Mouse (Mus musculus) E14TG2a.4 (cell line): ENCODE measurements around the gene Cox8a.

Experiments used
- H3K27me3 ChIP-seq: 2 replicates; pipeline ENCODE4 v1.6.1; 2014; ENCODE audit warnings: low read length, control low read depth; ENCODE audit not compliant: insufficient read depth
- H3K36me3 ChIP-seq: 2 replicates; pipeline ENCODE4 v1.6.1; 2014; ENCODE audit warnings: low read length, control low read depth; ENCODE audit not compliant: insufficient read depth
- H3K4me1 ChIP-seq: replicated peaks from 2 replicates; pipeline ENCODE4 v1.6.1; 2014; ENCODE audit warnings: low read depth, low read length, control low read depth
- H3K4me3 ChIP-seq: replicated peaks from 2 replicates; pipeline ENCODE4 v1.5.1; 2014; ENCODE audit warnings: mild to moderate bottlenecking, low read length
- H3K9me3 ChIP-seq: 2 replicates; pipeline ENCODE4 v1.6.1; 2014; ENCODE audit warnings: low read length, control low read depth
- CTCF ChIP-seq: conservative IDR thresholded peaks from 2 replicates; pipeline ENCODE4 v1.5.1; 2014; ENCODE audit warnings: low read length
- NANOG ChIP-seq: IDR thresholded peaks from 2 replicates; pipeline ENCODE4 v1.6.1; 2014; ENCODE audit warnings: borderline replicate concordance, low read length, mixed read lengths
- POU5F1 ChIP-seq: IDR thresholded peaks from 2 replicates; pipeline ENCODE4 v1.6.1; 2014; ENCODE audit warnings: low read length, borderline replicate concordance

Cox8a gene

DNA sequence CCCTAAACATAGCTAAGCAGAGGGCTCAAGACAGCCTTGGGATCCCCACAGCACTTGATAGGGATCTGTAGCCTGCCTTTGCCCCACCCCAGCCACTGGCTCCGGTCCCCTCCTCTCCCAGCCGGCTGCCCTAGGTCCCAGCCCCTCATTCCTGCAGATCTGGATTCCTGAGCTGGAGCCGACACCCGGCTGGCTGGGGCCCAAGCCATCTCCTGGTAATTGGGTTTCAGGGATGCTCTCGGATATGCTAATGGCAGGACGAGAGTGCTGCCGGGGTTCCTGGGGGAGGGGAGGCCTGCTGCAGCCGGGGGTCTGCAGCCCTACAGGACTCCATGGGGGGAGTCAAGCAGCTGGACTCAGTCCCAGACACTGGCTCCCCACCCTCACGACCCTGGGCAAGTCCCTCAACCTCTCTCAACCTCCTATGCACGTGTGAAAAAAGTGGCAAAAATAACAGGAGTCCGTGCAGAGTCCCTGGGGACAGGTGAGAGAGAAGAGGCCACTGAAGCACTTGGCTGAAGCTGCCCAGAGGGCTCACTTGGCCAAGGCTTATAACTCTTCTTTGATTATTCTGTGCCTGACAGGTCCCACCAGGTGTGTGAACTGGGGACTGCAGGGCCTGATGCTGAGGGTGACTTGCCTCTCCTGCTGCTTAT, 41.2 kb downstream of the Cox8a start:
- no peak for TF ChIP-seq NANOG
- TF ChIP-seq POU5F1, result no peak
- TF ChIP-seq CTCF, result no peak
- Histone ChIP-seq H3K4me3 (peak overlapping the region; percentile 29), H3K9me3 (no peaks in the 10 kb centered on the region)

DNA sequence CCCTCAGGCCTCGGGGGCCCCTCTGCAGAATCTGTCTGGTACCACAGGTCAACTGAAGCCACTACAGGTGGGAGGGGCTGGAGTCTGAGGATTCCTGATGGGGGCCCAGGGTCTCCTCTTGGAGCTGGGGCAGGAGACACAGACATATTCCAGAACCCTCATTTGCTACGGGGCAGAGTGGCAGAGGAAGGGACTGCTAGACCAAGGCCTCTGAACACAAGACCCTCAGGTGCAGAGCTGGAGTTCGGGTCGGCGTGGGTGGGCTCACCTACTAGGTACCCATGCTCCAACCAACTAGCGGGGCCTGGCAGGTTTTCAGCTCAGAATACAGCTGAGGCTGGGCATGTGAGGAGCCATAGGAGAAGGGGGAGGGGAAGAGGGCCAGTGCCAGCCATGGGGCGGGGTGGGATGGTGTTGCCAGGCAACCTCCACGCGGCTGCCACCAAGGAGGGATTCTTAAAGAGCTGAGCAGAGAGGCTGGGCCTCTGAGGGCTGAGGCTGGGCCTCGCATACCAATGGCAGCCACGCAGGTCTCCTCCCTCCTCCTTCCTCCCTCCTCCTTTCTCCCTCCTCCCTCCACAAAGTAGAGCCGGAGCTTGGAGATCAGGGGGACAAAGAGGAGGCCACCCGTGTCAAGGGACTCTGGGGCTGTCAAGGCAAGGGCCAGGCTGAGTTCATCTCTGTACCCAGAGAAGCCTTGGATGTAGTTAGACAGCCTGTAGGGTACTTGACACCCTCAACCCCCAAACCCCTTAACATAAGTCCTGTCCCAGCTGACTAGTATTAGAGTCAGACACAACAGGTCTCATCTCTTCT, 45.2 kb downstream of the Cox8a start:
- no peaks in the 10 kb centered on the region for H3K36me3 ChIP-seq
- TF ChIP-seq POU5F1 (no peak), CTCF (no peak), NANOG (no peak)
- H3K27me3 ChIP-seq, result peaks cover 42% of the 10 kb centered on the region
- H3K9me3 ChIP-seq, result no peaks in the 10 kb centered on the region
- H3K4me1 ChIP-seq, result peaks cover 63% of the 10 kb centered on the region
- H3K4me3 ChIP-seq, result 0 out of 2 replicates have a peak overlapping the region, but pooled peaks have one; percentile 10

More for the DNA sequence above, 41.2 kb downstream of the Cox8a start:
- Histone ChIP-seq H3K36me3 (no peaks in the 10 kb centered on the region), H3K27me3 (peaks cover 46% of the 10 kb centered on the region), H3K4me1 (peaks cover 73% of the 10 kb centered on the region)

DNA sequence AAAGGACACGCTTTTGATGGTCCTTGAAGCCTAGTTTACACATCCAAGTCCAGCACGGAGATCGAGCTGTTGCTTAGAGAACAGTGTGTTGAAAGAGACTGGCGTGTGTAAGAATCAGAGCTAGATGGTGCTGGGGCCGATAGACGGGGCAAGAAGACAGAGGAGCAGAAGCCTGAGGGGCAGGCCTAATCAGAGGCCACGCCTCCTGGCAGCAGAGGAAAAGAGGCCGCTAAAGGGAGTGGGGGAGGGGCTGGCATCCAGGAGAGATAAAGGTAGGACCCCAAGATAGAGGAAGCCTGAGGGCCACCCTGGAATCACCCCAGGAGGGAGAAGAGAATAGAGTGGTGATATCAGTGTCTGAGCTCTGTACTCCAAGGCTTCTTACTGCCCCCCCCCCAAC, 46.0 kb downstream of the Cox8a start:
- H3K36me3 ChIP-seq, result no peaks in the 10 kb centered on the region
- TF ChIP-seq CTCF (no peak), POU5F1 (no peak), NANOG (no peak)
- H3K9me3 ChIP-seq, result no peaks in the 10 kb centered on the region
- peaks cover 47% of the 10 kb centered on the region for H3K27me3 ChIP-seq
- H3K4me3 ChIP-seq, result peak overlapping the region; percentile 5; the same call in 1 of the 2 replicates
- H3K4me1 ChIP-seq, result peaks cover 66% of the 10 kb centered on the region

DNA sequence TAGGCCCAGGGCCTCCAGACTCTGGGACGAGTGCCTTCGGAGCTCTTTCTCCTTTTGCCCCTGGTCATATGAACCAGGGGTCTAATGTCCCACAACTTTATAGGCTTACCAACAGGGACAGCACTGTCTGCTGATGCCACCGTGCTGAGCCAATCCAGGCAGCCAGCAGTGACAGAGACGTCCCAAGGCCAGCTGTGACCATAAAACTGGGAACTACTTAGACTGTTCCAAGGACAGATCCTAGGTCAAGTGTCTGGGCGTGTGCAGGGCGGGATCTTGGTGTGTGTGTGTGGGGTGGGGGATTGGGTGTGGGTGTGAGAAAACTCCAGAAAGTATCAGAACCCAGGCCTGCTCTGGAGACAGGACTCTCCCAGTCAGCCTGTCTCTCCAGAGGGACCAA, 46.5 kb downstream of the Cox8a start:
- H3K27me3 ChIP-seq, result peaks cover 50% of the 10 kb centered on the region
- H3K4me3 ChIP-seq, result peak overlapping the region; percentile 5; the same call in 1 of the 2 replicates
- H3K4me1 ChIP-seq, result peaks cover 65% of the 10 kb centered on the region
- H3K36me3 ChIP-seq, result no peaks in the 10 kb centered on the region
- no peak for TF ChIP-seq CTCF
- TF ChIP-seq POU5F1, result no peak
- no peak for TF ChIP-seq NANOG
- no peaks in the 10 kb centered on the region for H3K9me3 ChIP-seq

DNA sequence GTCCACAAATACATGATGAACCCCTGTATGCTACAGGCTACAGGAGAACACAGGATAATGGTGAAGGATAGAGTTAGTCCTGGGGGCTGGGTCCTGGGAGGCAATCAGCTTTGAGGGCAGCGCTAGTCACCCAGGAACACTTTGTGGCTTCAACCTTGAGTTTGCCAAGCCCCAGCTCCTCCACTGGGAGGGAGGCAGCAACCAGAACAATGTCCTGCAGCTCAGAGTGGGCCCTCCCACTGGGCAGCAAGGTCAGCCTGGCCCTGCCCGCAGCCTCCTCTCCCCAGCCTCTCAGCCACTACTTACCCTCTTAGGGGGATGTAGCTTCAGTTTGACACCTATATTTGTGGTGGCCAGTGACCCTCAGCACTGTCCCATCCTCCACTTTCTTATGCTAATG, 49.0 kb downstream of the Cox8a start:
- H3K27me3 ChIP-seq, result peaks cover 62% of the 10 kb centered on the region
- no peaks in the 10 kb centered on the region for H3K9me3 ChIP-seq
- TF ChIP-seq CTCF (no peak), POU5F1 (no peak), NANOG (no peak)
- no peak overlapping the region for H3K4me3 ChIP-seq
- H3K36me3 ChIP-seq, result no peaks in the 10 kb centered on the region
- peaks cover 63% of the 10 kb centered on the region for H3K4me1 ChIP-seq

DNA sequence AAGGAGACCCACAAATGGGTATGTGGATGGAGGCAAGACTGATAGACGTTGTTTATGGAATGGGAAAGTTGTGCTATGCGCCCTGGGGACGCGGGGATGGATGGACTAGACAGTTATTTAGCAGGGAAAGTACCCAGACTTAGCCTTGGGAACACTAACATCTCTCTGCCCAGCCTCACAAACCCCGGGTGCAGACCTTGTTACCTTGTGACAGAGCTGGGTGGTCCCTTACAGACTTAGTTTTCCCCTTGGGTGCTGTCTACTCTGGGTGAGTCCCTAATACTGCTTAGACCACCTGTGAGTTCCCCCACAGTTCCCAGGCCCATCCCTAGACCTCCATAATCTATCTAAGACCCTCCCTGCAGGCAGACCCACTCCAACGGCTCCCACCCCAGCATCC, 50.6 kb downstream of the Cox8a start:
- Histone ChIP-seq H3K9me3 (no peaks in the 10 kb centered on the region), H3K27me3 (peaks cover 73% of the 10 kb centered on the region), H3K4me3 (peak overlapping the region; percentile 79), H3K36me3 (no peaks in the 10 kb centered on the region), H3K4me1 (peaks cover 58% of the 10 kb centered on the region)
- no peak for TF ChIP-seq POU5F1
- no peak for TF ChIP-seq NANOG
- no peak for TF ChIP-seq CTCF

DNA sequence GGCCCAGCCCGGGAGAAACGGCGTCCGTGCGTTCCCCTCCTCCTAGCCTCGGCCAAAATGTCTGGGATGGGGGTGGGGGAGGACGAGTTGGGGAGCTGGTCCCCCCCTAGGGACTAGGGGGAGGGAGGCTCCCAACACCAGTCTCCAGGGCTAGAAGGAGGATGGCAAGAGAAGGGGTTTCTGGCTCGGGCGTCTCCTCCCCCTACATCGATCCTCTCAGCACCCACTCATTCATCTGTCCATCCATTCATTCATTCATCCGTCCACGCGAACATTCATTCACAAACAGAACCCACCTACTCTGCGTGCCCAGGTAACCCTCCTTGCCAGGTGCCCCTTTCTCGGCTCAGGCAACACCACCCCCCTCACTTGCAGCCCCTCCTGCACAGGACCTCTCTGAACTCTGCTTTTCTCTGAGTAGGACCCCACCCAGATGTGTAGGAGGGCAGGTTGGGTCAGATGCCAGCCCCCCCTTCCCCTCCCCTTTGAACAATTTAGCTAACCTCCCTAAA, 51.2 kb downstream of the Cox8a start:
- Histone ChIP-seq H3K4me1 (peaks cover 53% of the 10 kb centered on the region), H3K9me3 (no peaks in the 10 kb centered on the region), H3K36me3 (no peaks in the 10 kb centered on the region), H3K27me3 (peaks cover 78% of the 10 kb centered on the region), H3K4me3 (peak overlapping the region; percentile 79)
- TF ChIP-seq NANOG, result no peak
- TF ChIP-seq CTCF, result no peak
- no peak for TF ChIP-seq POU5F1

DNA sequence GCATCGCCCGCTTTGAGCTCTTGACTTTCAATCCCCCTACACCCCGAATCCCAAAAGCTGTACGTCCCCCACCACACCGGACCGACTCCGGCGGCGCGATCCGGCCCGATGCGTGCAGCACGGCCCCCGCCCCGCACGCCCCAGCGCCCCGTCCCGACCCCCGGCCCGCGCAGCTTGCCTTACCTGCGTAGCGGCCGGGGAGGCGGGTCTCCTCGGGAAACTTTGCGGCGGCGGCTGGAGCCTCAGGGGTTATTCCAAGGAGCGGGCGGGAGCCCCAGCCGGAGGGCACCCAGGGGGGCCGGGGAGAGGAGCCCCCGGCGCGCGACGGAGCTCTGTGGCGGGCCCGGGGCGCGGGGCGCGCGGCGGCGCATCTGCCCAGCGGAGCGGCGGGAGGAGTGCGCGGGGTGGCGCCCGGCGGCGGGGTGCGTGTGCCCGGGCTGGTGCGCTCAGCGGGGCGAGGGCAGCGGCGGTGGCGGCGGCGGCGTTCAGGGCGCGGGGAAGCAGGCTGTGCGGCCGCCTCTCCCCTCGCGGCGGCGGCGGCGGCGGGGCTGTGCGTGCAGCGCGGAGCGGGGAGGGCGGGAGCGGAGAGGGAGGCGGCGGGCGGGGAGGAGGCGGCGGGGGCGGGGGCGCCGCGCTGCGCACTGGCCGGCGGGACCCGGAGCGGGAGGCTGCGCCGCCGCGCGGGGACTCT, 51.8 kb downstream of the Cox8a start:
- H3K4me1 ChIP-seq, result peaks cover 52% of the 10 kb centered on the region
- TF ChIP-seq POU5F1 (no peak), NANOG (no peak), CTCF (no peak)
- H3K4me3 ChIP-seq, result peak overlapping the region; percentile 79

More for the DNA sequence above, 51.8 kb downstream of the Cox8a start:
- H3K9me3 ChIP-seq, result no peaks in the 10 kb centered on the region
- peaks cover 84% of the 10 kb centered on the region for H3K27me3 ChIP-seq
- H3K36me3 ChIP-seq, result no peaks in the 10 kb centered on the region
